Mouse (Mus musculus) heart, adult 2 months (tissue): ENCODE results near the gene Ccno. TPM values are rescaled to one million over a fixed set of nuclear protein-coding genes. Genes with fewer than 3 reads are reported as not detected.

Experiments used
- DNase-seq, 2 experiments: peaks; one replicate each; pipeline ENCODE4 v3.0.0; 2021
- H3K27ac ChIP-seq: fragments of 200-600 bp; 2 replicates; pipeline ENCODE4 v1.8.1; 2022
- H3K27me3 ChIP-seq: fragments of 200-500 bp; 2 replicates; pipeline ENCODE4 v1.6.1; 2012; ENCODE audit warnings: mild to moderate bottlenecking, low read length, inconsistent platforms, mixed read lengths; ENCODE audit not compliant: control insufficient read depth, insufficient read depth
- H3K36me3 ChIP-seq: fragments of 200-500 bp; 2 replicates; pipeline ENCODE4 v1.6.1; 2012; ENCODE audit warnings: low read length, inconsistent platforms; ENCODE audit not compliant: control insufficient read depth, insufficient read depth
- H3K4me1 ChIP-seq: fragments of 200-500 bp; 2 replicates; pipeline ENCODE4 v1.6.1; 2011; ENCODE audit warnings: low read length; ENCODE audit not compliant: control insufficient read depth, insufficient read depth
- H3K4me3 ChIP-seq: fragments of 200-600 bp; 2 replicates; pipeline ENCODE4 v1.8.1; 2022
- H3K79me2 ChIP-seq: fragments of 200-500 bp; replicated peaks from 2 replicates; pipeline ENCODE4 v1.6.1; 2012; ENCODE audit warnings: mild to moderate bottlenecking, inconsistent platforms, low read length, moderate library complexity, mixed read lengths; ENCODE audit not compliant: control insufficient read depth, insufficient read depth
- H3K9ac ChIP-seq: fragments of 200-500 bp; 2 replicates; pipeline ENCODE4 v1.6.1; 2012; ENCODE audit warnings: low read depth, mild to moderate bottlenecking, control low read depth, inconsistent platforms, low read length, mixed read lengths
- CTCF ChIP-seq: fragments of 200-600 bp; IDR thresholded peaks from 2 replicates; pipeline ENCODE4 v1.8.1; 2022; ENCODE audit warnings: antibody characterized with exemption, mild to moderate bottlenecking, moderate library complexity
- EP300 ChIP-seq: fragments of 200-500 bp; IDR thresholded peaks from 2 replicates; pipeline ENCODE4 v1.6.1; 2011; ENCODE audit warnings: low read depth, low read length, control low read depth; ENCODE audit not compliant: insufficient read depth
- POLR2A ChIP-seq: fragments of 200-500 bp; IDR thresholded peaks from 2 replicates; pipeline ENCODE4 v1.6.1; 2011; ENCODE audit warnings: mild to moderate bottlenecking, low read depth, low read length, control low read depth; ENCODE audit not compliant: insufficient read depth
- WGBS: fragments of 180-500 bp; shearing (Covaris S2); methylation state at CpG from one replicate; pipeline ENCODE4 v1.1.7; 2018; 5-methylcytosine and 5-hydroxymethylcytosine counted together
- intact Hi-C: fragments of 180-260 bp; cut with DNase I; formaldehyde crosslinking; loops from one replicate; pipeline ENCODE4 v1.15.1; 2025
- polyA plus RNA-seq: library from polyadenylated mRNA; depleted of rRNA; stranded (reverse); fragments of >200 nt; gene quantifications from 2 replicates; pipeline ENCODE4 v1.2.3, GENCODE M21; 2012
- total RNA-seq, 2 experiments: library from RNA; stranded (reverse); gene quantifications; 2 replicates each; pipeline ENCODE4 v1.2.3; 2021

Gene Ccno
- total and polyA plus RNA-seq, 3 experiments, result 0.47 to 0.51 TPM; not detected in 1

- Histone ChIP-seq H3K9ac (no peak overlapping the region), H3K4me1 (no peaks in the 10 kb centered on the region), H3K79me2 (no peaks in the 10 kb centered on the region), H3K36me3 (no peaks in the 10 kb centered on the region; the same call in 1 of the 2 replicates), H3K4me3 (no peak overlapping the region), H3K27me3 (no peaks in the 10 kb centered on the region), H3K27ac (no peak overlapping the region)
- intact Hi-C loops, result no loop called here
- 88% methylated on average over 5 of the region's 5 CpGs for WGBS
- DNase-seq, result no peak
- TF ChIP-seq POLR2A (no peak), EP300 (no peak), CTCF (no peak)
Measured at GRCm38 (mm10) chr13:112963081-112963480, 24.5 kb upstream of the Ccno start.

DNA sequence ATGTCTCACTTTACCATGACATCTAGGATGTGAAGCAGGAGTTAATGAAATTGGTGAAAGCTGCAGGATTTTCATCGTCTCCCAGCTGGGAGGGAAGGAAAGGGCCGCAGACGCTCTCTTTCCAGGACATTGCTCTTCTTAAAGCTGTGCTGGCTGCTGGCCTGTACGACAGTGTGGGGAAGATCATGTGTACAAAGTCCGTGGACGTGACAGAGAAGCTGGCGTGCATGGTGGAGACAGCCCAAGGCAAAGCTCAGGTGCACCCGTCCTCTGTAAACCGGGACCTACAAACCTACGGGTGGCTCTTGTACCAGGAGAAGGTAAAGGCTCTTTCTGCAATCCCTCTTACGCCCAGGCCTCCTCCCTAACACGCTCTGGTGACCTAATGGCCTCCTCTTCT, 23.2 kb upstream of the Ccno start:
- 92% methylated on average over 12 of the region's 12 CpGs for WGBS
- H3K27ac ChIP-seq, result no peak overlapping the region
- H3K79me2 ChIP-seq, result no peaks in the 10 kb centered on the region
- no peaks in the 10 kb centered on the region for H3K4me1 ChIP-seq
- H3K36me3 ChIP-seq, result no peaks in the 10 kb centered on the region; the same call in 1 of the 2 replicates
- TF ChIP-seq POLR2A, result no peak
- no peak for TF ChIP-seq CTCF
- TF ChIP-seq EP300, result no peak
- H3K9ac ChIP-seq, result no peak overlapping the region
- H3K27me3 ChIP-seq, result no peaks in the 10 kb centered on the region
- intact Hi-C loops, result no loop called here
- H3K4me3 ChIP-seq, result no peak overlapping the region
- no peak for DNase-seq

DNA sequence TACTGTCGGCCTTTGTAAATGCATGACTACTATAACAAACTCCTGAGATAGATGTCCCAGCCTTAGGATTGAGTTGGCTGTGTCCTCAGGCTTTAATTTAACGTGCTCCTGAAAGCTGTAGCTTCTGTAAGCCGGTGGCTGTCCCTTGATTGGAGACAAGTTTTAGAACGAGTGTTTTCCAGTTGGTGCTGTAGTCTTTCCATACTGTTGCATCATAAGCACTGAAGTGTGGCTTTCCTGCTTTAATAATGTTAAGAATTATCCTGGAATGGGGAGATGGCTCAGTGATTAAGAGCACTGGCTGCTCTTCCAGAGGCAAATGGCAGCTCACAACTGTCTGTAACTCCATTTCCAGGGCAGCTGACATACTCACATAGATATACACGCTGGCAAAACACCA, 20.3 kb upstream of the Ccno start:
- Histone ChIP-seq H3K79me2 (no peaks in the 10 kb centered on the region), H3K4me3 (no peak overlapping the region), H3K27ac (no peak overlapping the region), H3K9ac (no peak overlapping the region), H3K27me3 (no peaks in the 10 kb centered on the region), H3K36me3 (no peaks in the 10 kb centered on the region; the same call in 1 of the 2 replicates), H3K4me1 (no peaks in the 10 kb centered on the region)
- WGBS, result 95% methylated on average over 5 of the region's 5 CpGs
- DNase-seq, result no peak
- TF ChIP-seq EP300 (no peak), CTCF (no peak), POLR2A (no peak)
- intact Hi-C loops, result no loop called here

GRCm38 (mm10) chr13:112976720-112977119, 10.9 kb upstream of the Ccno start:
- intact Hi-C loops, result no loop called here
- TF ChIP-seq CTCF (no peak), EP300 (no peak), POLR2A (no peak)

DNA sequence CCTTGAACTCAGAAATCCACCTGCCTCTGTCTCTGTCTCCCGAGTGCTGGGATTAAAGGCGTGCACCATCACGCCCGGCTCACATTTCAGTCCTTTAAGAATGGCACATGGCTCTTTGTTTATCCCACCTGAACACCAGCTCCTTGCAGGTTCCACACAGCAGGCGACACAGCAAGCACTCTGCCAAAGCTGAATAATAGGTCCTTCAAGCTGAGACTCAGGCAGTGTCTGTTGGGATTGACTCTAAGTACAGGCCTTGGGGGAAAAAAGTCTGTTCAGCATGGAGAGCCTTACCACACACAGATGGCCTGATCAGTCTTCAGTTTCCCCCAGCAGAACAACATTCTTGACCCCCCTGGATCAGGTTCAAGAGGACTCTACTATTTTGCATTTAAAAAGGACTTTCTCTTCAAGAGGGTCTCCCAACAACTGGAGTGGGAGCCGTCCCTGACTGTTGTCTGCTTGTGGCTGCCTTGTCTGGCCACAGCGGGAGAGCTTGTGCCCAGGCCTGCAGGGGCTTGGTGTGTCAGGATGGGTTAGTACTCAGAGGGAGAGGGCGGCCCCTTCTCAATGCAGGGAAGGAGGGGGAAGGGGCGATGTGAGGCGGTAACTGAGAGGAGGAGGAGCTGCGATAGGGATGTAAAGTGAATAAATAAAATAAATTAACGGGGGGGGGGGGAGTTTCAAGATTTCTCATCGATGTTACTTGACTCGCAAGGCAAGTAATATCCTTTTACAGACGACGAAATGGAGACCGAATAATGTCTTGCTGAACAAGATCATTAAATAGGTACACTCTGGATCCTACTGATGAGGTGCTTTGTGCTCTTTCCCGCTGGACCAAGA, 1.8 kb upstream of the Ccno start:
- H3K27ac ChIP-seq, result no peak overlapping the region
- H3K27me3 ChIP-seq, result peaks cover 16% of the 10 kb centered on the region
- H3K4me3 ChIP-seq, result no peak overlapping the region
- no peak for DNase-seq
- peaks cover 2% of the 10 kb centered on the region; the same call in 1 of the 2 replicates for H3K4me1 ChIP-seq
- no peaks in the 10 kb centered on the region for H3K79me2 ChIP-seq
- no peaks in the 10 kb centered on the region for H3K36me3 ChIP-seq
- WGBS, result 33% methylated on average over 18 of the region's 18 CpGs
- no peak for TF ChIP-seq CTCF
- no peak for TF ChIP-seq POLR2A
- no peak for TF ChIP-seq EP300
- H3K9ac ChIP-seq, result no peak overlapping the region
- intact Hi-C loops, result loop anchor here (2.0 to 5.0 kb wide), 2 partner anchors 49 to 59 kb away; partner anchors contain the start of genes Cdc20b, Dhx29 and Mtrex

More at GRCm38 (mm10) chr13:112976720-112977119, 10.9 kb upstream of the Ccno start:
- 39% methylated on average over 10 of the region's 10 CpGs for WGBS
- H3K4me3 ChIP-seq, result no peak overlapping the region
- DNase-seq, result no peak
- H3K4me1 ChIP-seq, result no peaks in the 10 kb centered on the region
- no peak overlapping the region for H3K9ac ChIP-seq
- no peaks in the 10 kb centered on the region for H3K79me2 ChIP-seq
- no peaks in the 10 kb centered on the region for H3K36me3 ChIP-seq
- H3K27ac ChIP-seq, result no peak overlapping the region
- peaks cover 3% of the 10 kb centered on the region for H3K27me3 ChIP-seq

- H3K4me3 ChIP-seq, result no peak overlapping the region
- H3K27ac ChIP-seq, result no peak overlapping the region
- WGBS, result 6% methylated on average over 17 of the region's 17 CpGs
- H3K9ac ChIP-seq, result no peak overlapping the region
- TF ChIP-seq CTCF, result no peak
- no peak for TF ChIP-seq EP300
- TF ChIP-seq POLR2A, result no peak
- H3K27me3 ChIP-seq, result peaks cover 16% of the 10 kb centered on the region
- no peak for DNase-seq
- no peaks in the 10 kb centered on the region for H3K36me3 ChIP-seq
- H3K4me1 ChIP-seq, result peaks cover 2% of the 10 kb centered on the region; the same call in 1 of the 2 replicates
- intact Hi-C loops, result loop anchor here (2.0 to 5.0 kb wide), 2 partner anchors 48 to 59 kb away; partner anchors contain the start of genes Cdc20b, Dhx29 and Mtrex
- H3K79me2 ChIP-seq, result no peaks in the 10 kb centered on the region
Measured at GRCm38 (mm10) chr13:112986451-112986950, 1.1 kb upstream of the Ccno start.
